Mouse (Mus musculus) urinary bladder, postnatal 4 days (tissue): Measurements from ENCODE around the gene Iqcm.
"Not testable (repeated sequence)": the region's sequence is repeated elsewhere in the genome, so short reads cannot be mapped to it uniquely, and the experiment has no call there.

Experiments used
- DNase-seq, 2 experiments: peaks; one replicate each; pipeline ENCODE4 v3.0.0; 2021 to 2022; ENCODE audit warnings: low spot score in 2 of 2

Iqcm gene

GRCm38 (mm10) chr8:75448394-75448793 is at the start of gene Iqcm:
Iqcm (plus strand) TSS chr8:75448694.
- no peak for DNase-seq

- no peak for DNase-seq
Measured at GRCm38 (mm10) chr8:75406489-75406888, 42.0 kb upstream of the Iqcm start, which contains the start of gene Gm10358. Gm10358 (minus strand) TSS chr8:75406589.

GRCm38 (mm10) chr8:75415696-75416095 is 32.8 kb upstream of the Iqcm start:
- DNase-seq = not testable (repeated sequence)

- no peak for DNase-seq
Measured at GRCm38 (mm10) chr8:75476756-75477155, 28.3 kb downstream of the Iqcm start.

GRCm38 (mm10) chr8:75489035-75489678 is 40.7 kb downstream of the Iqcm start:
- DNase-seq = no peak

GRCm38 (mm10) chr8:75509299-75509698 is 60.8 kb downstream of the Iqcm start:
- no peak for DNase-seq

- DNase-seq = no peak
Measured at GRCm38 (mm10) chr8:75513786-75514185, 65.3 kb downstream of the Iqcm start.

GRCm38 (mm10) chr8:75549284-75549683 is 100.8 kb downstream of the Iqcm start:
- no peak for DNase-seq

GRCm38 (mm10) chr8:75596281-75596680 is 147.8 kb downstream of the Iqcm start:
- no peak for DNase-seq

GRCm38 (mm10) chr8:75642958-75643357 is 194.5 kb downstream of the Iqcm start:
- DNase-seq = no peak

- no peak for DNase-seq
Measured at GRCm38 (mm10) chr8:75659287-75659686, 210.8 kb downstream of the Iqcm start.

GRCm38 (mm10) chr8:75746561-75746960 is 298.1 kb downstream of the Iqcm start:
- no peak for DNase-seq

- DNase-seq = no peak
Measured at GRCm38 (mm10) chr8:75755596-75755995, 307.1 kb downstream of the Iqcm start.

- DNase-seq = no peak
Measured at GRCm38 (mm10) chr8:75828468-75829132, 380.1 kb downstream of the Iqcm start.

- no peak for DNase-seq
Measured at GRCm38 (mm10) chr8:75835245-75835644, 386.8 kb downstream of the Iqcm start.

- no peak for DNase-seq
Measured at GRCm38 (mm10) chr8:75917603-75918344, 469.3 kb downstream of the Iqcm start.

- DNase-seq = no peak
Measured at GRCm38 (mm10) chr8:75949166-75949565, 500.7 kb downstream of the Iqcm start.

- no peak for DNase-seq
Measured at GRCm38 (mm10) chr8:75956016-75956415, 507.5 kb downstream of the Iqcm start.

- DNase-seq = no peak
Measured at GRCm38 (mm10) chr8:76018501-76018900, 570.0 kb downstream of the Iqcm start.
